Mouse (Mus musculus): ENCODE measurements around the gene Msh4. TPM values are rescaled to one million over a fixed set of nuclear protein-coding genes. Genes with fewer than 3 reads are reported as not detected.

Gene Msh4
- 0.06 and 0.10 TPM in 2 replicates for polyA plus RNA-seq (2012; rRNA removed)

GRCm38 (mm10) chr3:153906136-153906871, at the start of gene Msh4:
TSS of gene Msh4 (minus strand) at chr3:153906138.

GRCm38 (mm10) chr3:153944335-153944990, 38.5 kb upstream of the Msh4 start, which contains the start of gene Acadm:
TSS of gene Acadm (minus strand) at chr3:153944632.

DNA sequence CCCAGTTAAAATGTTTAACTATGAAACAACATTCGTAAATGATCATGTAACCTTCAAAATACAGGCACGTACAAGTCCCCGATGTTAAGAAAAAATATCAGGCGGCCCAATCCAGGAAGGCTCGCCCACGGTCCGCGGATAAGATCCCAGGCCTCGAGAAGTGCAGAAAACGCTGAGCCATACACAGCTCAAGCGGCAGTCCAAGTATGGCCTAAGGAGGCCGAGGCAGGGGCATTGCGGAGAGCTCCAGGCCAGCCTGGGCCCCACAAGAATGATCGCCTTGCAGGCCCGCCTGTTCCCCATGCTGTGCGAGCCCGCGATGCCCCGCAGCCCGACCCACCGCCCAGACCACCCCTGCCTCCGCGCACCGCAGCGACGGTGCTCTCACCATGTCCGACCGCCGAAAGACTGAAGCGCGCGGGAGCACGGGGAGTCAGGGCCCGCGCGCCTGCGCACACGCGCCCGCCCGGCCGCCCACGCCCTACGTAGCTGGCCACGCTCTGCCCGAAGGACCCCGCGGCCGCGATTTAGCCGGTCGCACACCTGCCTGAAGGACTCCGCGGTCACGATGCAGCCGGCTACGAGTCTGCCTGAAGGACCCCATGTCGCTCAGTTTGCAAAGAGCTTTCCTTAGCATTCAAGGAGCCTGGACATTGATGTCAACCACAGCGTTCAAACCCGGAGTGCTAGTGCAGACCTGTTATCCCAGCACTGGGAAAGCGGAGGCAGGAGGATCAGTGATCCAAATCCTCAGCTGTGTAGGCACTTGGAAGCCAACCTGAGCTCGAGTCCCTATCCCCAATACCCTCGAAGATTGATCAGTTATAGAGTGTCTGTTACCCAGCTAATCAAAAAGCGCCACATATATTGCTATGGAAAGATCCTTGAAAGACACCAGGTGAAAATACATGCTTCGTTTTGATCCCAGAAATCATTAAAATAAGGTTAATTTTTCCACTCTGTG, 6.9 kb upstream of the Msh4 start, which contains the start of gene Rabggtb:
Gene Rabggtb (minus strand): TSS at position 464 of the 964 bp plus-strand sequence.

DNA sequence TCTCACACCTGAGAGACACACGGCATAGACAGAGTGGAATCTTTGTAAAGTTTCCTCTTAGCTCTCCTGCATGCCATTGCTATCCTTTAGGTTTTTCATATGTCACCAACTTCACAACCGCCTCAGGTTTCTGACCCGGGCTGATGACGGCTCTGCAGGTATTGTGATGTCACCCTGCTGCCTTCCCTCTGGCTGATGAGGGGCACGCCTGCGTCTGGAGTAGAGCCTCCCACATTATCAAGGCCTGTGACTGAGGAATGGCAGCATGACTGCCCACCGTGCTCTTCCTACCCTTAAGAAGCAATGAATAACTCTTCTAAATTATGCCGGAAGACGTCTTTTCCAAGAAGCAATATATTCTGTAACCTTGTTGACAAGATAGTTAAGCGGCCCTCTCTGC, 61.9 kb downstream of the Msh4 start, which contains the start of gene Asb17:
Gene Asb17 (plus strand): TSS at position 180 of the 400 bp plus-strand sequence.

Other genes starting within 250 kb of the Msh4 start
- 13.2 and 34.2 TPM in 2 replicates for gene St6galnac3, start 181.0 kb downstream of the Msh4 start, polyA plus RNA-seq (2012; rRNA removed)
- gene Asb17, start 61.9 kb downstream of the Msh4 start, polyA plus RNA-seq (2012; rRNA removed): 0.29 and 0.61 TPM in 2 replicates
- 113 and 121 TPM in 2 replicates for gene Rabggtb, start 6.9 kb upstream of the Msh4 start, polyA plus RNA-seq (2012; rRNA removed)
- 66.9 and 165 TPM in 2 replicates for gene Acadm, start 38.5 kb upstream of the Msh4 start, polyA plus RNA-seq (2012; rRNA removed)
- gene Slc44a5, start 67.3 kb upstream of the Msh4 start, polyA plus RNA-seq (2012; rRNA removed): 5.2 and 7.1 TPM in 2 replicates